Mouse (Mus musculus) lung, postnatal 10 days (tissue): ENCODE data around the gene E130114P18Rik.

ENCODE experiments used
- DNase-seq: peaks from one replicate; pipeline ENCODE4 v3.0.0; 2021

E130114P18Rik gene

GRCm38 (mm10) chr4:97636569-97636968 lies 141.3 kb downstream of the E130114P18Rik start:
- DNase-seq: no peak

GRCm38 (mm10) chr4:97635757-97636292 lies 142.1 kb downstream of the E130114P18Rik start:
- no peak for DNase-seq

- no peak for DNase-seq
These were observed 142.6 kb downstream of the E130114P18Rik start for GRCm38 (mm10) chr4:97635296-97635755.

- no peak for DNase-seq
These were observed 148.8 kb downstream of the E130114P18Rik start for GRCm38 (mm10) chr4:97628881-97629605.

- DNase-seq: no peak
These were observed 151.7 kb downstream of the E130114P18Rik start for GRCm38 (mm10) chr4:97626002-97626720.

GRCm38 (mm10) chr4:97623165-97623564 lies 154.7 kb downstream of the E130114P18Rik start:
- DNase-seq: peak; percentile 45

- no peak for DNase-seq
These were observed 156.1 kb downstream of the E130114P18Rik start for GRCm38 (mm10) chr4:97621731-97622130.

- DNase-seq: no peak
These were observed 157.5 kb downstream of the E130114P18Rik start for GRCm38 (mm10) chr4:97620409-97620808.

- DNase-seq: peak; percentile 44
These were observed 159.1 kb downstream of the E130114P18Rik start for GRCm38 (mm10) chr4:97618668-97619373.

- DNase-seq: no peak
These were observed 162.8 kb downstream of the E130114P18Rik start for GRCm38 (mm10) chr4:97615031-97615430.

- peak; percentile 81 for DNase-seq
These were observed 166.5 kb downstream of the E130114P18Rik start for GRCm38 (mm10) chr4:97611251-97611847.

- peak; percentile 32 for DNase-seq
These were observed 167.8 kb downstream of the E130114P18Rik start for GRCm38 (mm10) chr4:97609831-97610727.

- no peak for DNase-seq
These were observed 168.5 kb downstream of the E130114P18Rik start for GRCm38 (mm10) chr4:97609329-97609728.

- no peak for DNase-seq
These were observed 169.2 kb downstream of the E130114P18Rik start for GRCm38 (mm10) chr4:97608728-97609127.

- DNase-seq: no peak
These were observed 169.7 kb downstream of the E130114P18Rik start for GRCm38 (mm10) chr4:97608134-97608533.

- no peak for DNase-seq
These were observed 170.7 kb downstream of the E130114P18Rik start for GRCm38 (mm10) chr4:97607169-97607568.

- DNase-seq: no peak
These were observed 171.4 kb downstream of the E130114P18Rik start for GRCm38 (mm10) chr4:97606524-97606923.

GRCm38 (mm10) chr4:97602579-97602978 lies 175.3 kb downstream of the E130114P18Rik start:
- no peak for DNase-seq

- DNase-seq: no peak
These were observed 176.7 kb downstream of the E130114P18Rik start for GRCm38 (mm10) chr4:97600875-97601835.

GRCm38 (mm10) chr4:97597443-97597842 lies 180.4 kb downstream of the E130114P18Rik start:
- no peak for DNase-seq
